Mouse (Mus musculus): Measurements from ENCODE around the gene Atp10a. TPM values are rescaled to one million over a fixed set of nuclear protein-coding genes. Genes with fewer than 3 reads are reported as not detected.

Gene Atp10a
- polyA plus RNA-seq, 1 experiment, result 3.4 TPM

DNA sequence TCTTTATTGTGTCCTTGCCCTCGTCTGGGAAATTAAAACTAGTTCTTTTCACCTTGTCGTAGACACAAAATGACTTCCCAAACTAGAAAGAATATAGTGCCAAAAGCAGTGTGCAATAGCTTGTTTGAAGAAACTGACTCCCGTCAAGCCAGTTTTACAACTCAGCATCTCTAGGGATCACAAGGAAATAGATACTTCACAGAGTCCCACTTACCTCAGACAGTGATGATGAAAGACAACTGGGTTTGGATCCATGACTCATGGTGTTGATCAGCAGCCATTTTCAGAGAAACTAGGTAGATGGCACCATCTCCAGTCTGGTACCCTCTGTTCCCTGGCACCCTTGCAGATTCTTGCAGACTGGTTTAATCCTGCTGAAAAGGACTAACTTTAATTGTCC is 53.3 kb downstream of the Atp10a start:
- Histone ChIP-seq H3K4me1 (ENCODE audit: control insufficient read depth, insufficient read depth, insufficient read length, low read length) (no peaks in the 10 kb centered on the region), H3K4me3 (ENCODE audit: insufficient read depth, low read depth, low read length) (no peak overlapping the region)

DNA sequence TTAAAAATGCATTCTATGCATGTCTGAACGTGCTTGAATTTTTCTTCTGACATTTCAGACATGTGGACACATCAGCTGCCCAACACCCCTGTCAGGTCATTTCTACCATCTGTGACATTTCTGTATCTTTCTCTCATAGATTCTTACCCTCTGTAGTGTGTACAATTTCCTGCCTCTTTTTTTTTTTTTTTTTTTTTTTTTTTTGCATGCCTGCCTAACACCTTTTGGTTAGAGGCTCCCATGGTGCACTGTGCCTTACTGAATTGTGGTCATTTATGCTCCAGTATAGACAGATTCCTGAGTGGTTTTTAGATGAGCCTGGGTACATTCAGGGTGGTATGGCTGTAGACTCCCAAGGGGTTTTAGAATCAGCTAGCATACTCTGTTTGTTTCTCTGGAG is 54.3 kb downstream of the Atp10a start:
- H3K4me3 ChIP-seq (ENCODE audit: insufficient read depth, low read depth, low read length), result no peak overlapping the region

More for the DNA sequence above, 53.3 kb downstream of the Atp10a start:
- no peak overlapping the region for H3K27ac ChIP-seq (replicated peaks; ENCODE audit: low read depth, low read length)

DNA sequence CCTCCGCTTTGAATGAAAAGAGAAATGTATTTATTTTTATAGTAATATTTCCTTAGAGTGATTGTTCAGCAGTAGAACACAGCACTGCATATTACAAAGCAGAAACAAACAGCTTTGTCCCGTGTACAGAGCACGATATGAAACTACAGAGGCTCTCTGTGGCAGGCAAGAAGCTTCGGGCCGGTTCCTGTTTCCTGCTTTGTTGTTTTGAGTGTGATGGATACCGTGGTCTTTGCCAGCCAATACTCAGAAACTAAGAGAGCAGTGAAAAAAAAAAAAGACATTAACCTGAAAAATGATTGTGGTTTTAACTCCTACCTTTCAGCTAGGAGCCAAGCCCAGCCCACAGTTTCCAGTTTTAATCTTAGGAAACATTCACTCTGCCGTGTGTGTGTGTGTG is 55.8 kb downstream of the Atp10a start:
- Histone ChIP-seq H3K4me3 (ENCODE audit: insufficient read depth, low read depth, low read length) (no peak overlapping the region), H3K27ac (replicated peaks; ENCODE audit: low read depth, low read length) (no peak overlapping the region), H3K4me1 (ENCODE audit: control insufficient read depth, insufficient read depth, insufficient read length, low read length) (no peaks in the 10 kb centered on the region)

More for the DNA sequence above, 54.3 kb downstream of the Atp10a start:
- Histone ChIP-seq H3K27ac (replicated peaks; ENCODE audit: low read depth, low read length) (no peak overlapping the region), H3K4me1 (ENCODE audit: control insufficient read depth, insufficient read depth, insufficient read length, low read length) (no peaks in the 10 kb centered on the region)

DNA sequence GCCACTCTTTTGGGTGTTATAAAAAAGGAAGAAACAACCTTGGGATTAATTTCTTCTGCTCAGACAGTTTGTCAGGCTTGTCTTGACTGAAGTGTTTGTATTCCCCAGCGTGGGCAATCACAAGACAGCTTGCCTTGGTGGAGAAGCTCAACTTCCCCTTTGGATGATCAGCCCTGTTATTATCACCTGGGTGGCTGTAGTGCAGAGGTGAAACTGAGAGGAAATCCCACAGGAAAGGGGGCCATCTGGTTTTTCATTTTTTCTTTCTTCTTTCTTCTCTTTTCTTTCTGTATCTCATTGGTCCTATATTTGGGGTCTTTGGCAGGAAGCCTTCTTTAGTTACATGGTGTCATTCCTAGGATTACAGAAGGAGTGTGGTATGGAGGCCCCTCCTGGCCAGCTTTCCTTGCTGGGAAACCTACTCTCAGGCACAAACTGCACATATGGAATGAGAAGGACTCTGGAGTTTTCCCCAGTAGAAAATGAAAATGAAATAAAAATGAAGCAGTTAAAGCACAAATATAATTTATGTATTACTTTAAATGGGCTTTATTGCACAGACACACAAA is 59.7 kb downstream of the Atp10a start:
- H3K4me1 ChIP-seq (ENCODE audit: control insufficient read depth, insufficient read depth, insufficient read length, low read length), result no peaks in the 10 kb centered on the region; the same call in 1 of the 2 replicates
- no peak overlapping the region for H3K4me3 ChIP-seq (ENCODE audit: insufficient read depth, low read depth, low read length)
- H3K27ac ChIP-seq (replicated peaks; ENCODE audit: low read depth, low read length), result no peak overlapping the region

DNA sequence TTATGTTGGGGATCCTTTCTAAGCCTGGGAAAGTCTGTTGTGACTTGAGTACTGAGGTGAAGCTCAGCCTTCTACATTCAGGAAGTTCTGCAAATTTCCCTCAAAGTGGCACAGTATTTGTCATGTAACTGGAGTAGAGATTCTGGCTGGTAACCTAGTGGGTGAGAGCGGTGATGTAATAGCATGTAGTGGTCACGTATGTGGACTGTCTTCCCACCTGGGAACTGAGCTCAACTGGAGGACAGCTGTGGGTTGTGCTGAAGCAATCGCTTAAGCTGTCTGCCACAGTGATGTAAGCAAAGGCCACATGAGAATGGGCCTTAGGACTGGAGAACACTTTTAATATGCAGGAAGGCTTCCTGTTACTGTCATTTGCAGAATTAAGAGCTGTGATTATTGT is 60.7 kb downstream of the Atp10a start:
- Histone ChIP-seq H3K27ac (replicated peaks; ENCODE audit: low read depth, low read length) (no peak overlapping the region), H3K4me3 (ENCODE audit: insufficient read depth, low read depth, low read length) (no peak overlapping the region)

DNA sequence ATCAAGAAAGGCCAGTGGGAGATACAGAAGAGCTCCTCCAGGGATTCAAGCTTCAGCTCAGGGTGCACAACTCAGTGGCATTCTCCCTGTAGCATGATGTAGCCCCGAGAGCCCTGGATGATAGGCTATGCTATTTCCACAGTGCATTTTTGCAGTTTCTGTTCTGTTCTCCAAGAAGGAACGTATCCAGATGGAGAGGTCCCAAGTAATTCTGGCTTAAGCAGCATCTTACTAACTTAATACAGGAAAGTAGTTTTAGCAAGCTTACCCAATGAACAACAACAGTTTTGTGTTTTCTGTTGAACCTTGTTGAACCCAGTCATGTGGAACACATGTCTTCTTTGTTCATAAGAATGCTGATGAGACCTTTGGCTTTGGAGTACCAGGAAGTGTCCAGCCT is 62.6 kb downstream of the Atp10a start:
- Histone ChIP-seq H3K27ac (replicated peaks; ENCODE audit: low read depth, low read length) (no peak overlapping the region), H3K4me3 (ENCODE audit: insufficient read depth, low read depth, low read length) (no peak overlapping the region)

More for the DNA sequence above, 60.7 kb downstream of the Atp10a start:
- no peaks in the 10 kb centered on the region; the same call in 1 of the 2 replicates for H3K4me1 ChIP-seq (ENCODE audit: control insufficient read depth, insufficient read depth, insufficient read length, low read length)

DNA sequence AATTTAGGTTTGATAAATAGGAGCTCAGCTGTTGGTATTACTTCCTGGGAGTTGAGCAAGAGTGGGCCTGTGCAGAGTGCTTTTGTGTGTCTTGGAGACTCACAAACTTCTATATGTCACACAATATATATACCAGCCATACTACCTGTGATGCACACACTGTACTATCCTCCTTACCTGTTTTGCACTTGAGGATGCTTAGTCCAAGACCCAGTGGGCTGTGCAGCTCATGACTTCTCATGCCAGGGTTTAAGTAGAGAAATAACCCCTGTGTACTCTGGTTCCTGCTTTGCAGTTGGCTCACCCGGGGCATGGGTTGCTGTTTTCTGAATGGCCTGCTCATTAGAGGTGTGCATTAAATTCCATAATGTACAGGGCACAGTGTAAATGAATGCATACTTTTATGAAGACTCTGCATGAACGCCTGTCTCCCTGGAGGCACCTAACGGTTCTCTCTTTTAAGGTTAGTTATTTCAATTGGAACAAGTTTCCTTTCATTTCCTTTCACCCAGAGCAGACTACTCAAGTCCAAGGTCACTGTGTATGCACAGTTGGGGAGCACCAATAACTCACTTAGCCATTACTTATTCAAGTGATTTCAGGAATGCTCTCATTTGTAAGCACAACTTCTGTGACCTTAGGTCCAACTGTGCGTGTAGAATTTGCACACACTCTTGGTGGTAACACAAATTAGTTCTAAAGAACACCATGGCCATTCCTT is 63.4 kb downstream of the Atp10a start:
- Histone ChIP-seq H3K4me3 (ENCODE audit: insufficient read depth, low read depth, low read length) (no peak overlapping the region), H3K4me1 (ENCODE audit: control insufficient read depth, insufficient read depth, insufficient read length, low read length) (no peaks in the 10 kb centered on the region; the same call in 1 of the 2 replicates), H3K27ac (replicated peaks; ENCODE audit: low read depth, low read length) (no peak overlapping the region)

More for the DNA sequence above, 62.6 kb downstream of the Atp10a start:
- H3K4me1 ChIP-seq (ENCODE audit: control insufficient read depth, insufficient read depth, insufficient read length, low read length), result no peaks in the 10 kb centered on the region; the same call in 1 of the 2 replicates

DNA sequence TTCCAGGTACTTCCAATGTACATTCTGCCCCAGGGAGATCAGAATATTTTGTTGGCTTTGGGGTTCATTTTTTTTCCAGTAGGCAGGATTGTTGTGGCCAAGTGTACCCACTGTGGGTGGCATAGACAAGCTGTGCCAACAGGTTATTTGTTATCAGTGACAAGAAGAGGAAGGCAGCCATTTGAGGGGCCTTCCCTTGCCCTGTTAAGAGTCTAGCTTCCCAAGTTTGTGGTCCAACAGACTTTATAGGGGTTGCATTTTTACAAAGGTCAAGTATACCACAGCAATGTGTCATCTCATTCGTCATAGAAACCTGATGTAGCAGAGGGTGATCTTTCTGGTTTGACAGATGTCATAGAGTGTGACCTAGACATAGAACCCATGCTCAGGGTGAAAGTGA is 66.3 kb downstream of the Atp10a start:
- Histone ChIP-seq H3K4me1 (ENCODE audit: control insufficient read depth, insufficient read depth, insufficient read length, low read length) (no peaks in the 10 kb centered on the region; the same call in 1 of the 2 replicates), H3K4me3 (ENCODE audit: insufficient read depth, low read depth, low read length) (no peak overlapping the region), H3K27ac (replicated peaks; ENCODE audit: low read depth, low read length) (no peak overlapping the region)

DNA sequence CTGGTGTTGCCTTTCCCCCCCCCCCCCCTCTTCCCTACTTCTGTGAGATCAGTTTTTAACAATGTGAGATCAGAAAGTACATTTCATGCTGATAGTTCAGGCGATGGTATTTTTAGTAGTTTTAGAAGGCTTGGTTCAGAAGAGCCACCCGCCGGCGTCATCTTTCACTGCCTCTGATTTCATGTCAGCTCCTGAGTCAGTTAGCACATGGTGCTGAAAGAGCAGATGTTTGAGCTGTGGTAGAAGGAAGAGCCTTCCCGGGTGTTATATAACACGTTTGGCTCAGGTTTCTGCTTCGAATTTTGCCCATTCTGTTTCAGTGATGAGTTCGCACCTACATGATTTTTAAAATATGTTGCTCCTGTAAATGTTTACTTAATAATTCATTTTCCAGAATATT is 74.2 kb downstream of the Atp10a start:
- no peak overlapping the region for H3K27ac ChIP-seq (replicated peaks; ENCODE audit: low read depth, low read length)
- H3K4me1 ChIP-seq (ENCODE audit: control insufficient read depth, insufficient read depth, insufficient read length, low read length), result no peaks in the 10 kb centered on the region
- H3K4me3 ChIP-seq (ENCODE audit: insufficient read depth, low read depth, low read length), result no peak overlapping the region

DNA sequence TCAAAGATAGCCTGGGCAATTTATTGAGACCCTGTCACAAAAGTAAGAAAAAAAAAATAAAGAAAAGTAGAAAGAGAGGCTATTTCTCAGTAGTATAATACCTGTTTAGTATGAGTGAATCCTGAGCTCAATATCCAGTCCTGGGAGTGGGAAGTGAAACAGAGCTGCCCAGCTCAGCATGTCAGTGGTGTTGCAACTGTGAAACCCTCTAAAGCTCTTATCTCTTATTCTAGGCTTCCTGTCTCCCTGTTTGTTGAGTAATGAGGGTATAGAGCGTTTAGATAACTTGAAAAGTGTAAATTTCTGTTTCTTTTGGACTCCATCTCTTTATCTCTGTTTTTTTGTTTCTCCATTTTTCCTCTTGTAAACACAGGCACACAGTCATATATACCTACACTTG is 74.9 kb downstream of the Atp10a start:
- H3K4me3 ChIP-seq (ENCODE audit: insufficient read depth, low read depth, low read length), result no peak overlapping the region
- H3K27ac ChIP-seq (replicated peaks; ENCODE audit: low read depth, low read length), result no peak overlapping the region
- H3K4me1 ChIP-seq (ENCODE audit: control insufficient read depth, insufficient read depth, insufficient read length, low read length), result no peaks in the 10 kb centered on the region

DNA sequence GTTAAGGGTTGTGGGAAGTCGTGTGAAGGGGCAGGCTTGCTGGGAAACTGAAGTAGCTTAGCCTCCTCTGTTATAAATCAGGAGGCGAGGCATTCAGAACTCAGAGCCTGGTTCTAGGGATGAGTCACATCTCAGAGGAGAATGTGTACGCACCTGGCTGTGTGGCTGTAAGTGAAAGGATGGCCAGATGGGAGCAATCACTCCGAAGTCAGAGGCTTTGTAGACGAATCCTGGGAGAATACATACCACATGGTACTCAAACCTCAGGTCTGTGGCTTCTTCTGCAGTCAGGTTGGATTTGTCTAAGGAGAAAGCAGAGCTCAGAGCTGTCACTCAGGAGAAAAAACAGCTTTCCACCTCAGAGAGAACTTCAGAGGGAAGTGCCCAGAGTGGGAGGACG is 76.4 kb downstream of the Atp10a start:
- Histone ChIP-seq H3K27ac (replicated peaks; ENCODE audit: low read depth, low read length) (no peak overlapping the region), H3K4me3 (ENCODE audit: insufficient read depth, low read depth, low read length) (no peak overlapping the region), H3K4me1 (ENCODE audit: control insufficient read depth, insufficient read depth, insufficient read length, low read length) (no peaks in the 10 kb centered on the region)

DNA sequence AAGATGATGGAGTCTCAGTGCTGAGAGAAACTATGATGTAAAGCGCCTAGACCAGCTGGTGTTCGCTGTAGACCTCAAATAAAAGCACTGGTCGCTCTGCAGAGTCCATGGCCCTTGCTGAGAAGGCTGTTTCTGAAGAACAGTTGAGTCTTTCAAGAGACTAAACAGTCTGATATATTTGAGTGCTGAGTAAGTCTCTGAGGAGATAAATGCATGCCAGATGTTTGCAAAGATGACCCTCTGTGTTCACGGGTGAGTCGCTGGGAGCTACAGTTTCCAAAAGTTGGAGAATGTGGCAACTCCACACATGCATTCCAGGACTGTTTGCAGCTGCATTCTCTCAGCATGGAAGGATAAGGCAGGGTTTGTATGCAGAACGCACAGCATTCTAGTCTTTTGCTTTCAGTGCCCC is 77.5 kb downstream of the Atp10a start:
- Histone ChIP-seq H3K4me3 (ENCODE audit: insufficient read depth, low read depth, low read length) (no peak overlapping the region), H3K27ac (replicated peaks; ENCODE audit: low read depth, low read length) (no peak overlapping the region), H3K4me1 (ENCODE audit: control insufficient read depth, insufficient read depth, insufficient read length, low read length) (no peaks in the 10 kb centered on the region)

DNA sequence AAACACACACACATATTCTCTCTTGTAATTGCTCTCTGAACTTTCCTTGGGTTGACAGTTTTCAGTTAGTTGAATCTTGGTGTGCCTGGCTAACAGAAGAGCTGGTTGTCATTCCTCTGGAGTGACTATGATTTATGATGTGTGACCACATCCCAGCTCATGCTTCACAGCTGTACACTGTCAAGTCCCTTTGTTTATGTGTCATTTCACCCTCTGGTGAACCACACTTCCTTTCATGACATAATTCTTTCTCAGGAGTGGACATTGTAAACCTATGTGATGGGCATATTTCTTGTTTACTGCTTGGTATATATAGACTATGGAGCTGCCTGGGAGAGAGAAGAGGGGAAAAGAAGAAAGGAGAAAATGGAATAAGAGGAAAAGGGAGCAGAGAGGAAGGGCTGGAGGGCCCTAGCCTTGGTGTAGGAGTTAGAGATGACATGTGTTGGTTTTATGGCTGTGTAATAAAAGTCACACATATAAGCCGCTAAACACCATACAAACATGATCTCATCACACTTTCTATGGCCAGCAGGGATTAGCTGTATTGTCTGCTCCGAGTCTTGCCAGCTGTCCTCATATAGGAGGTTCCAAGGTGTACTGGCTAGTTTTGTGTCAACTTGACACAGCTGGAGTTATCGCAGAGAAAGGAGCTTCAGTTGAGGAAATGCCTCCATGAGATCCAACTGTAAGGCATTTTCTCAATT is 81.0 kb downstream of the Atp10a start:
- Histone ChIP-seq H3K27ac (replicated peaks; ENCODE audit: low read depth, low read length) (no peak overlapping the region), H3K4me1 (ENCODE audit: control insufficient read depth, insufficient read depth, insufficient read length, low read length) (no peaks in the 10 kb centered on the region), H3K4me3 (ENCODE audit: insufficient read depth, low read depth, low read length) (no peak overlapping the region)

DNA sequence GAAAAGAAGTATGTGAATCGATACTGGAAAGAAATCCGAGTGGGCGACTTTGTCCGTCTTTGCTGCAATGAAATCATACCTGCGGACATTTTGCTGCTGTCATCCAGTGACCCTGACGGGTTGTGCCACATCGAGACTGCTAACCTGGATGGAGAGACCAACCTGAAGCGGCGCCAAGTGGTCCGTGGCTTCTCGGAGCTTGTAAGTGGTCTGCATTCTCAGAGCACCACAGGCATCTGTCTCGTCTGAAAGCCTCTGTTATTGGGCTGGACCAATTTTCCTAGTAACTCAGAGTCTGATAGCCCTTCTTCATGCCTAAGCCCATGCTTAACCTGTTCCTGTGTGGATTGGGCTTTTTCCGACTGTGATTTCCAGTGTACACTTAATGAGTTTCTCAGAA is 84.2 kb downstream of the Atp10a start:
- H3K27ac ChIP-seq (replicated peaks; ENCODE audit: low read depth, low read length), result no peak overlapping the region
- H3K4me3 ChIP-seq (ENCODE audit: insufficient read depth, low read depth, low read length), result no peak overlapping the region
- no peaks in the 10 kb centered on the region; the same call in 1 of the 2 replicates for H3K4me1 ChIP-seq (ENCODE audit: control insufficient read depth, insufficient read depth, insufficient read length, low read length)

DNA sequence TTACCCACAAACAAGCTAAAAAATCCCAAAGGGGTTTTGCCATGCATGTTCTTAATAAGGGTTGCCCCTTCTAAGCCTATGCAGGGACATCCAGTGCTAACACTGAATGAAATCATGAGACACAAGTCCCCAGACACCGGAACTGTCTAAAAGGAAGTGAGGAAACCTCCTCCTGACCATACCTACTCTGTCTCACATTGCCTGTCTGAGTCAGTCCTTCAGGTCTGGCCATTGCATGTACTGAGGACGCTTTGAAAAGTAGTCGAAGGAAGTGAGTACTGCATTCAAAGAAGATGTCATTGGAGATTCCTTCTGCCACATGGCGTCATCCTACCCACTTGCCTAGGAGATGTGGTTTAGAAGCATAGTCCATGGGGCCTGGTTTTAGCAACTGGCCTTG is 84.9 kb downstream of the Atp10a start:
- H3K4me3 ChIP-seq (ENCODE audit: insufficient read depth, low read depth, low read length), result no peak overlapping the region
- H3K27ac ChIP-seq (replicated peaks; ENCODE audit: low read depth, low read length), result no peak overlapping the region
- no peaks in the 10 kb centered on the region; the same call in 1 of the 2 replicates for H3K4me1 ChIP-seq (ENCODE audit: control insufficient read depth, insufficient read depth, insufficient read length, low read length)
